Mouse (Mus musculus): Measurements from ENCODE around the gene Apoc1.

DNA sequence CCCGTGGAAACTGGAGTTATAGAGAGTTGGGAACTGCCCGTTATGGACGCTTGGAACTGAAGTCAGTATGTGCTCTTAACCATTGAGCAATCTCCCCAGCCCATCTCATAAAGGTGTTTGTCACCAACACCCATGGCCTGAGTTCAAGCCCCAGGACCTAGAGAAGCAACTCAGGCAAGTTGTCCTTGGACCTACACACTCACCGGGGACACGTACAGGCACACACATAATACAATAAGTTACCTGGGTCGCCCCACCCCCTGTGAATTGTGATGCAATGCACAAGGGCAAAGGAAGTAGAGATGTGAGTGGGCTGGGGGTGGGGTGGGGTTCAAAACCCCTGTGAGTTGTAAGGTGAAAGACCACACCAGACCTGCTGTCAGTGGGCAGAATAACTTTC is 5.9 kb downstream of the Apoc1 start:
- TF ChIP-seq CTCF (IDR thresholded peaks at IDR 0.05; ENCODE audit: extremely low read depth, insufficient read length, insufficient replicate concordance, low read depth, low read length) (no peak), POLR2A (IDR thresholded peaks at IDR 0.05; ENCODE audit: low read depth, low read length) (no peak)

Data from small intestine, adult 2 months (tissue).